In the genomic region with DNA sequence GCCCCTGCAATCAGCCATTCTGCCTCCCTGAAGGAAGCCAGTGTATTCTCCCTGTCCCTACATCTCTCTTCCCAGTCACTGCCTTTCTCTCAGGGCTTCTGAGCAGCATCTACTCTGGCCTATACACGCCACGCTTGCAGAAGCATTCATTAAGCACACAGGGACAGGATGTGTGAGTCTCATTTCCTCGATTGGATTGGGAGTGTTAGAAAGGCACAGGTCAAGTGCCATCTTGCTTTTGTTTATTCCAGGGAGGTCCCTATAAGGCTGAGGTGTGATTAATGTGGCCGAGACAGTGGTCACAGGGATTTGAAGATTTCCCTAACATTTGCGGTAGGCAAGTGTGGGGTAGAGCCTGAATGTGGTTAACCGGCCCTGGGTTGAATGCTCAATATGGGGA, we compare ENCODE assay signal across 14 mouse cellular contexts. TPM values are rescaled to one million over a fixed set of nuclear protein-coding genes. Genes with fewer than 3 reads are reported as not detected.
DNase-seq lines count a peak whose midpoint lies in the region; ATAC-seq and TF ChIP-seq lines count a peak whose summit lies in the region.
"Had no signal": no experiment of that assay in that cellular context is flagged by ENCODE, and none has a peak within 500 bp of the region (broad histone marks: within the 10 kb centered on the region; RNA-seq: fewer than 3 reads in every experiment).

No protein-coding gene starts in this region.

- DNase-seq in hindbrain, embryonic 14.5 days (ENCODE audit: low spot score), result no peak
- DNase-seq in spleen, adult 2 months (ENCODE audit: low read depth in 1 of 2, low spot score in 2 of 2), result no peak
- no peak for DNase-seq in spleen, postnatal 14 days (ENCODE audit: low spot score in 2 of 2)
- DNase-seq in adrenal gland, adult 2 months, result no peak
- DNase-seq: adrenal gland, postnatal 36 days; cerebellum, adult 18-20 months had no signal

- no peak overlapping the region for H3K4me3 ChIP-seq in hindbrain, embryonic 13.5 days
- no peak overlapping the region for H3K4me3 ChIP-seq in hindbrain, embryonic 14.5 days (replicated peaks; ENCODE audit: low read length)
- peak overlapping the region; percentile 94; the same call in 1 of the 2 replicates for H3K4me3 ChIP-seq in spleen, adult 2 months (ENCODE audit: extremely low read depth, insufficient read depth, insufficient read length)
- no peak overlapping the region for H3K4me3 ChIP-seq in intestine, postnatal 0 days (ENCODE audit: low read depth, low read length)
- peak overlapping the region; percentile 74 for H3K4me3 ChIP-seq in stomach, embryonic 16.5 days (replicated peaks; ENCODE audit: low read length)
- H3K4me3 ChIP-seq: forebrain, embryonic 10.5 days; limb, embryonic 13.5 days; midbrain, embryonic 15.5 days had no signal

- no peak overlapping the region for H3K27ac ChIP-seq in hindbrain, embryonic 13.5 days
- H3K27ac ChIP-seq in hindbrain, embryonic 14.5 days, result no peak overlapping the region
- peak overlapping the region; percentile 98 for H3K27ac ChIP-seq in spleen, adult 2 months (ENCODE audit: insufficient read depth, low read length)
- no peak overlapping the region for H3K27ac ChIP-seq in intestine, postnatal 0 days (ENCODE audit: low read depth, low read length)
- no peak overlapping the region for H3K27ac ChIP-seq in stomach, embryonic 16.5 days (ENCODE audit: low read length)
- H3K27ac ChIP-seq: forebrain, embryonic 10.5 days; limb, embryonic 13.5 days; midbrain, embryonic 15.5 days had no signal

- 0 out of 2 replicates have a peak overlapping the region, but pooled peaks have one; percentile 1 for H3K4me2 ChIP-seq in hindbrain, embryonic 13.5 days
- no peak overlapping the region for H3K4me2 ChIP-seq in hindbrain, embryonic 14.5 days (replicated peaks)
- peak overlapping the region; percentile 88 for H3K4me2 ChIP-seq in intestine, postnatal 0 days (replicated peaks; ENCODE audit: low read depth)
- peak overlapping the region; percentile 78 for H3K4me2 ChIP-seq in stomach, embryonic 16.5 days (ENCODE audit: low read depth, low read length)
- H3K4me2 ChIP-seq: limb, embryonic 13.5 days; midbrain, embryonic 15.5 days had no signal

- H3K27me3 ChIP-seq in hindbrain, embryonic 13.5 days, result peaks cover 73% of the 10 kb centered on the region
- peaks cover 36% of the 10 kb centered on the region for H3K27me3 ChIP-seq in hindbrain, embryonic 14.5 days (ENCODE audit: control insufficient read depth, insufficient read depth, low read length)
- no peaks in the 10 kb centered on the region for H3K27me3 ChIP-seq in spleen, adult 2 months (ENCODE audit: control insufficient read depth, insufficient read depth, low read length)
- H3K27me3 ChIP-seq in intestine, postnatal 0 days (replicated peaks; ENCODE audit: control insufficient read depth, insufficient read depth, low read length), result no peaks in the 10 kb centered on the region
- H3K27me3 ChIP-seq in stomach, embryonic 16.5 days (ENCODE audit: control insufficient read depth, insufficient read depth, low read length), result no peaks in the 10 kb centered on the region

- peaks cover 24% of the 10 kb centered on the region for H3K4me1 ChIP-seq in hindbrain, embryonic 13.5 days (replicated peaks)
- H3K4me1 ChIP-seq in hindbrain, embryonic 14.5 days (replicated peaks; ENCODE audit: control insufficient read depth, insufficient read depth, low read length), result no peaks in the 10 kb centered on the region; the same call in 1 of the 2 replicates
- H3K4me1 ChIP-seq in spleen, adult 2 months (ENCODE audit: control insufficient read depth, insufficient read depth, insufficient read length), result peaks cover 49% of the 10 kb centered on the region; the same call in 1 of the 2 replicates
- 0 out of 2 replicates have a peak, but pooled peaks cover 4% of the 10 kb centered on the region for H3K4me1 ChIP-seq in intestine, postnatal 0 days (replicated peaks; ENCODE audit: control insufficient read depth, insufficient read depth, low read length)
- peaks cover 66% of the 10 kb centered on the region for H3K4me1 ChIP-seq in stomach, embryonic 16.5 days (ENCODE audit: control insufficient read depth, insufficient read depth, low read length)

- 78% methylated on average over 6 of the region's 6 CpGs for WGBS in hindbrain, embryonic 13.5 days
- 79% methylated on average over 6 of the region's 6 CpGs for WGBS in hindbrain, embryonic 14.5 days
- 23% methylated on average over 6 of the region's 6 CpGs for WGBS in spleen, adult 2 months
- 76% methylated on average over 6 of the region's 6 CpGs for WGBS in intestine, postnatal 0 days
- 59% methylated on average over 6 of the region's 6 CpGs for WGBS in stomach, embryonic 16.5 days

- no peaks in the 10 kb centered on the region for H3K9me3 ChIP-seq in hindbrain, embryonic 13.5 days
- no peaks in the 10 kb centered on the region for H3K9me3 ChIP-seq in hindbrain, embryonic 14.5 days (ENCODE audit: control insufficient read depth, low read length)
- H3K9me3 ChIP-seq in intestine, postnatal 0 days (ENCODE audit: control insufficient read depth), result no peaks in the 10 kb centered on the region
- no peaks in the 10 kb centered on the region for H3K9me3 ChIP-seq in stomach, embryonic 16.5 days (replicated peaks; ENCODE audit: control insufficient read depth, low read length)
- H3K9me3 ChIP-seq: forebrain, embryonic 10.5 days; limb, embryonic 13.5 days; midbrain, embryonic 15.5 days had no signal

- TF ChIP-seq CTCF in spleen, adult 2 months (IDR thresholded peaks at IDR 0.05; ENCODE audit: extremely low read depth, insufficient read depth, insufficient read length, insufficient replicate concordance), result no peak
- TF ChIP-seq CTCF in intestine, postnatal 0 days (IDR thresholded peaks at IDR 0.05; ENCODE audit: low read depth), result no peak

- no peaks in the 10 kb centered on the region for H3K36me3 ChIP-seq in hindbrain, embryonic 13.5 days
- H3K36me3 ChIP-seq in hindbrain, embryonic 14.5 days (replicated peaks; ENCODE audit: control insufficient read depth, insufficient read depth), result no peaks in the 10 kb centered on the region
- peaks cover 4% of the 10 kb centered on the region; the same call in 1 of the 2 replicates for H3K36me3 ChIP-seq in spleen, adult 2 months (ENCODE audit: control insufficient read depth, insufficient read depth, low read length)
- no peaks in the 10 kb centered on the region for H3K36me3 ChIP-seq in intestine, postnatal 0 days (ENCODE audit: control insufficient read depth, insufficient read depth)
- H3K36me3 ChIP-seq in stomach, embryonic 16.5 days (ENCODE audit: control insufficient read depth, insufficient read depth, low read length), result no peaks in the 10 kb centered on the region
- H3K36me3 ChIP-seq: forebrain, embryonic 10.5 days; limb, embryonic 13.5 days; midbrain, embryonic 15.5 days had no signal

- H3K9ac ChIP-seq in hindbrain, embryonic 13.5 days, result no peak overlapping the region
- no peak overlapping the region for H3K9ac ChIP-seq in hindbrain, embryonic 14.5 days
- no peak overlapping the region for H3K9ac ChIP-seq in intestine, postnatal 0 days (ENCODE audit: low read depth, low read length)
- peak overlapping the region; percentile 16; the same call in 1 of the 2 replicates for H3K9ac ChIP-seq in stomach, embryonic 16.5 days (ENCODE audit: low read length)
- H3K9ac ChIP-seq: limb, embryonic 13.5 days; midbrain, embryonic 15.5 days had no signal

- no peak for ATAC-seq in hindbrain, embryonic 13.5 days (ENCODE audit: low FRiP score)
- no peak for ATAC-seq in hindbrain, embryonic 14.5 days (ENCODE audit: low FRiP score)
- ATAC-seq in intestine, postnatal 0 days, result no peak
- no peak for ATAC-seq in stomach, embryonic 16.5 days (ENCODE audit: insufficient read depth, low FRiP score)
- no peak for ATAC-seq in erythroblast, adult 5-6 weeks (replicated peaks; ENCODE audit: low FRiP score, poor library complexity, severe bottlenecking)
- ATAC-seq: hindbrain, embryonic 16.5 days; midbrain, embryonic 15.5 days had no signal

- TF ChIP-seq POLR2A in spleen, adult 2 months (IDR thresholded peaks at IDR 0.05; ENCODE audit: low read depth, low read length), result no peak

RNA-seq across cellular contexts. Expression of a gene that starts 4.2 kb away (rescaled TPM):
- polyA plus RNA-seq in hindbrain, embryonic 13.5 days (2015; fragmentation: Nextera tagmentation; extraction: Ambion mirVana), result 12.4 and 13.5 TPM in 2 replicates
- polyA plus RNA-seq in hindbrain, embryonic 14.5 days (2014; fragmentation: Nextera tagmentation; extraction: Ambion mirVana), result 6.0 and 8.4 TPM in 2 replicates
- 68.3 and 73.9 TPM in 2 replicates for polyA plus RNA-seq in spleen, adult 2 months (2012; rRNA removed)
- polyA plus RNA-seq in intestine, postnatal 0 days (2015; fragmentation: Nextera tagmentation; extraction: Ambion mirVana), result 11.7 and 14.2 TPM in 2 replicates
- 42.1 and 44.4 TPM in 2 replicates for polyA plus RNA-seq in stomach, embryonic 16.5 days (2015; fragmentation: Nextera tagmentation; extraction: Ambion mirVana)
- total RNA-seq in adrenal gland, adult 2 months (2021), result 10 to 100 TPM; 13.5 to 16.0 TPM
- polyA plus RNA-seq in adrenal gland, adult 2 months (2012; rRNA removed), result 4.4 and 4.9 TPM in 2 replicates
- 20.0 and 25.5 TPM in 2 replicates for total RNA-seq in erythroblast, adult 5-6 weeks (2015; ENCODE audit: low replicate concordance)
- 27.2 and 29.6 TPM in 2 replicates for total RNA-seq in erythroblast, adult 5-6 weeks (2017; ENCODE audit: low replicate concordance)

RNA-seq across cellular contexts. Expression of a gene that starts 58.2 kb away (rescaled TPM):
- 24.1 and 31.6 TPM in 2 replicates for polyA plus RNA-seq in hindbrain, embryonic 13.5 days (2015; fragmentation: Nextera tagmentation; extraction: Ambion mirVana)
- 35.2 and 36.5 TPM in 2 replicates for polyA plus RNA-seq in hindbrain, embryonic 14.5 days (2014; fragmentation: Nextera tagmentation; extraction: Ambion mirVana)
- 89.4 and 101 TPM in 2 replicates for polyA plus RNA-seq in spleen, adult 2 months (2012; rRNA removed)
- polyA plus RNA-seq in intestine, postnatal 0 days (2015; fragmentation: Nextera tagmentation; extraction: Ambion mirVana), result 195 and 201 TPM in 2 replicates
- polyA plus RNA-seq in stomach, embryonic 16.5 days (2015; fragmentation: Nextera tagmentation; extraction: Ambion mirVana), result 90.4 and 90.6 TPM in 2 replicates
- total RNA-seq in adrenal gland, adult 2 months (2021), result 100 to 1,000 TPM in 1 of 2 experiments, 10 to 100 TPM in 1; 66.0 to 104 TPM
- polyA plus RNA-seq in adrenal gland, adult 2 months (2012; rRNA removed), result 76.1 and 88.4 TPM in 2 replicates
- total RNA-seq in erythroblast, adult 5-6 weeks (2015; ENCODE audit: low replicate concordance), result 921 and 924 TPM in 2 replicates
- 849 and 890 TPM in 2 replicates for total RNA-seq in erythroblast, adult 5-6 weeks (2017; ENCODE audit: low replicate concordance)

Comparison
In these comparisons a context has a peak if more than half of its experiments do, and no peak if none do; other contexts are left out.
1. H3K4me3 ChIP-seq: peak in spleen, adult 2 months (single experiment) and stomach, embryonic 16.5 days (single experiment); none in hindbrain, embryonic 13.5 days (single experiment), hindbrain, embryonic 14.5 days (single experiment) and intestine, postnatal 0 days (single experiment).